Mouse (Mus musculus) 3134 (cell line): ENCODE measurements around the gene Ifrd2.
"Not testable (repeated sequence)": the region's sequence is repeated elsewhere in the genome, so short reads cannot be mapped to it uniquely, and the experiment has no call there.

ENCODE experiments used
- DNase-seq: peaks from one replicate; pipeline ENCODE4 v3.0.0-alpha.2; 2011; ENCODE audit warnings: low spot score; ENCODE audit not compliant: insufficient read length; ENCODE audit errors: extremely low read depth

The Ifrd2 gene

DNA sequence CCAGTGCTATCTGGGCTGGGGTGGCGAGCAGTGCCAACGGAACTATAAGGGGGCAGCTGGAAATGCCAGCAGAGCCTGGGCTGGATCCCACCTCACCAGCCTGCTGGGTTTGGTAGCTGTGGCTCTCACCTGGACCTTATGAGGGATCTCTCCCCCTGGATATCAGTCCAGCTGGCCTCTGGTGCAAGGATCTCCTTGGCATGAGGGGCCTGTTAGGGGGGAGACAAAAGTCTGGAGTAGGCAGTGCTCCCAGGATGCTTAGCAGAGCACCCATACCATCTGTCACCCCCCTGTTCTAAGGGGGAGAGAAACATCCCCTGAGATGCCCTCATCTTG, 15.1 kb upstream of the Ifrd2 start:
- DNase-seq = no peak

- not testable (repeated sequence) for DNase-seq
These were observed 13.7 kb upstream of the Ifrd2 start for GRCm38 (mm10) chr9:107573774-107574173.

DNA sequence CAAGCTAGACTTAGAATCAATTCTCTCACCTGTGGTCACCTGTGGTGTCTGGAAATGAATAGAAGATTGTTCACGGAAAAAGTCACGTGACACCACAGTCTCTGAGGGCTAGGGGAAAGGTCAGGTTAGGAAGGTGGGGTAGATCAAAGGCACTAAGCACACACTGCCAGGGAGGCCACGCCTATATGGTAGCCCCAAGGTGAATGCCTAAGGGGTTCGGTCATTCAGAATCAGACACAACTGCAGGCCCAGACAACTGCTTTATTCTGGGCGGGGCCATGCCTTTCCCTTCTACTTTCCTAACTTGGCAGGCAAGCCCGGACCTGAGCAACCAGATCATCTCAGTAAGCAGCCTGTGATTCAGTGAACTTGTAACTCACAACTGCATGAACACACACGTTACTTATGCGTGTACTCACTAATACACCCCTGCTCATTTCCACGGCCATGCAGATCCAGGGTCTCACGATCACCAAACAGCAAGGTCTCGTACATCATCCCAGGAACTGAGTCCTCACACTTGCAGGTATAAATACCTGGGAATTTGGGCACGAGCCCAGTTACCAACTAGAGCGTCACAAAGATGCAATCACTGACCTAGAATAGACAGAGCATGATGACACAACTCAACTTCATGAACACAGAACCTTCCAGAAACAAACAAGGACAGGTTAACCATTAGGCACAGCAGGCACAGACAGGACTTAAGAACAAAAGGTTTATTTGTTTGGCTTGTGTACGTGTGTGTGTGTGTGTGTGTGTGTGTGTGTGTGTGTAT, 11.7 kb upstream of the Ifrd2 start:
- DNase-seq = no peak

DNA sequence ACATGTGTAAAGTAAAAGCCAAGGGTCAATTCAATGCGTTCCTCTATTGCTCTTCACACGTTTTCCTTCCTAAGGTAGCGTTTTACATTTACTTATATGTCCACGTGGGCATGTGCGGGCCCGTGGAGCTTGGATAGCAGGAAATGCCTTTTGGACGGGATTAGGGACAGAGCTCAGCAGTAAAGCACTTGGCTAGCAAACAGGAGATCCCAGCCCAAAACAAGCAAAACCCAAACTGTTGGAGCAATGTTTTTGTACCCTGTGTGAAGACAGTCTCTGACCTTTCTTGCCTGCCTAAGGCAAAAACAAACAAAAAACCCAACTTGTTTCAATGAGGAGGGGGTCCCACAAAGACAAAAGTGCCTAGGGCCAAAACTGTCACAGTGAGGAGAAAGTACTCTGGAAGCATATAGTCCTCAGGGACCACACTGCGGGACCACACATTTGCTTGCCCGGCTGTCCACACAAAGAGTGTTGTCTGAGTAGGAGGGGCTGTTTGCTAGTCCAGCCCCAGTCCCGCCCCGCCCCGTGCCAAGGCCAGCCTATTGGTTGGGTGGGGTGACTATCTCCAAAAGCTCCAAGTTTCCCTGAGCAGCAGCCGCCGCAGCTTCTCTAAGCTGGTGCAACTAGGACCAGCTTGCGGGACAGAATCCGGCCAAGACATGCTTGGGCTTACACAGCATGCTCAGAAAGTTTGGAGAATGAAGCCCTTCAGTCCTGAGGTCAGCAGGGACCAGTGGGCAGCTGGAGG, 10.9 kb upstream of the Ifrd2 start, which contains the start of gene Hyal1:
TSS of gene Hyal1 (plus strand) at position 571 of the 751 bp plus-strand sequence.
- DNase-seq = peak; percentile 84

DNA sequence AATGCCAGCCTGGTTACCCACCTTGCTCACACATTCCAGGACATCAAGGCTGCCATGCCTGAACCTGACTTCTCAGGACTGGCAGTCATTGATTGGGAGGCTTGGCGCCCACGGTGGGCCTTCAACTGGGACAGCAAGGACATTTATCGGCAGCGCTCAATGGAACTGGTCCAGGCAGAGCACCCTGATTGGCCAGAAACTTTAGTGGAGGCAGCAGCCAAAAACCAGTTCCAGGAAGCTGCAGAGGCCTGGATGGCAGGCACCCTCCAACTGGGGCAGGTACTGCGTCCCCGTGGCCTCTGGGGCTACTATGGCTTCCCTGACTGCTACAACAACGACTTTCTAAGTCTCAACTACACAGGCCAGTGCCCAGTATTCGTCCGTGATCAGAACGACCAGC, 9.6 kb upstream of the Ifrd2 start:
- no peak for DNase-seq

DNA sequence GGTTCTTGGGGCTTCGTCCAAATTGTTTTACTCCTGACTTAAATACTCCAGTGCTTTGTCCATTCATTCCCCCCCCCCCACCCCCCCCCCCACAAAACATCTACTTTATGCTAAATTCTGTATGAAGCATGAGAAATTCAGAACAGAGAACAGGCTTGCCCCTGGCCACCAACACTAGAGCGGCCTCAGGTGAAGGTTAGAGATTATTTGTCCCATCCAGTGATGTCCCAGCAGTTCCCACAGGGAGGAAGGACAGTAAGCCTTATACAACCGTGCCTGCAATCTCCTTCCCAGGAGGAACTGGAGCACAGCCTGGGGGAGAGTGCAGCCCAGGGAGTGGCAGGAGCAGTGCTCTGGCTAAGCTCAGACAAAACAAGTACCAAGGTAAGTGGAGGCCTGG, 8.9 kb upstream of the Ifrd2 start, which contains the start of gene Naa80:
TSS of gene Naa80 (plus strand) at position 301 of the 400 bp plus-strand sequence.
- no peak for DNase-seq

DNA sequence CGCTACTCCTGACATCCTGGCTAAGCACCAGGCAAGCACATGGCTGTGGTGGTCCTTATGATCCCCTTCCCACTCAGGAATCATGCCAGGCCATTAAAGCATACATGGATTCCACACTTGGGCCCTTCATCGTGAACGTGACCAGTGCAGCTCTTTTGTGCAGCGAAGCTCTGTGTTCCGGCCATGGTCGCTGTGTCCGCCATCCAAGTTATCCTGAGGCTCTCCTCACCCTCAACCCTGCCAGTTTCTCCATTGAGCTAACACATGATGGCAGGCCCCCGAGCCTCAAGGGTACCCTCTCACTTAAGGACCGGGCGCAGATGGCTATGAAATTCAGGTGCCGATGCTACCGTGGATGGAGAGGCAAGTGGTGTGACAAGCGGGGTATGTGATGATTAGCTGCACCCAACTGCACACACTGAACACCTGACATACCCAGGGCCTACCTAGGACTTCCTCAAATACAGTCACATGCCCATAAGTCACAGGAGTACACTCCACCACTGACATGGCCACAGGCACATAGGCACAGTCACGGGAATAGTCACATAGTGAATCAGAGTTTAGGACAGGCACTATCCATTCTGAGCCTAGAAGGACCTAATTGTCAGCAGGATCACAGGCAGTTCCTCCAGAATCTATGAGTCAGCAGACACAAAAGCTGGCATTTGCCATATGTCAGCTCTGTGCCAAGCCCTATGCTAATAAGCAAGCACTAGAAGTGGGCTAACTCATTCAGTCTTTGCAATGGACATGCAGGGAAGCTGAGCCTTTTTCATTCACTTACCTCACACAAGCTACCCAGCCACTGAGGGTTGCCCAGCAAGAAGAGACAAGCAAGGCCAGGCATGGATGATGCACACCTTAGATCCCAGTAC, 8.2 kb upstream of the Ifrd2 start:
- peak; percentile 62 for DNase-seq

- peak; percentile 88 for DNase-seq
These were observed 6.7 kb upstream of the Ifrd2 start, which contains the start of gene Hyal3 for GRCm38 (mm10) chr9:107580501-107581317. Gene Hyal3, plus strand, starts transcription at chr9:107580818.

DNA sequence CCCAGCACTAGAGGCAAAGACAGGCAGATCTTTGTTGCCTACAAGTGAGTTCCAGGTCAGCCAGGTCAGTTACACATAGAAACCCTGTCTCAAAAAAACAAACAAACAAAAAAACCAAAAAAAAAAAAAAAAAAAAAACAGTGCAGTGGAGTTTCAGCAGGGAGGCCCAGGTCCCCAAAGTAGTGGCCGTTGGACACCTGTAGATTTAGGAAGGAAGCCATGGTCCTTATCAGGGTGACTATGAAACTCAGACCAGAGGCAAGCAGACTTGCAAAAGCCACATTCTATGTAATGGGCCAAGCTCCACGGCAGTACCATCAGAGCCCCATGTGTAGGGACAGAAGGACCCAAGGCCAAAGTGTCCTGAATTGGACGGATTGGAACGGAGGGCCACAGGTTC, 5.9 kb upstream of the Ifrd2 start:
- DNase-seq = no peak

GRCm38 (mm10) chr9:107582509-107583062, 4.9 kb upstream of the Ifrd2 start:
- no peak for DNase-seq

GRCm38 (mm10) chr9:107583174-107583573, 4.3 kb upstream of the Ifrd2 start:
- no peak for DNase-seq

- DNase-seq = no peak
These were observed 938 bp upstream of the Ifrd2 start for GRCm38 (mm10) chr9:107586504-107586903.

DNA sequence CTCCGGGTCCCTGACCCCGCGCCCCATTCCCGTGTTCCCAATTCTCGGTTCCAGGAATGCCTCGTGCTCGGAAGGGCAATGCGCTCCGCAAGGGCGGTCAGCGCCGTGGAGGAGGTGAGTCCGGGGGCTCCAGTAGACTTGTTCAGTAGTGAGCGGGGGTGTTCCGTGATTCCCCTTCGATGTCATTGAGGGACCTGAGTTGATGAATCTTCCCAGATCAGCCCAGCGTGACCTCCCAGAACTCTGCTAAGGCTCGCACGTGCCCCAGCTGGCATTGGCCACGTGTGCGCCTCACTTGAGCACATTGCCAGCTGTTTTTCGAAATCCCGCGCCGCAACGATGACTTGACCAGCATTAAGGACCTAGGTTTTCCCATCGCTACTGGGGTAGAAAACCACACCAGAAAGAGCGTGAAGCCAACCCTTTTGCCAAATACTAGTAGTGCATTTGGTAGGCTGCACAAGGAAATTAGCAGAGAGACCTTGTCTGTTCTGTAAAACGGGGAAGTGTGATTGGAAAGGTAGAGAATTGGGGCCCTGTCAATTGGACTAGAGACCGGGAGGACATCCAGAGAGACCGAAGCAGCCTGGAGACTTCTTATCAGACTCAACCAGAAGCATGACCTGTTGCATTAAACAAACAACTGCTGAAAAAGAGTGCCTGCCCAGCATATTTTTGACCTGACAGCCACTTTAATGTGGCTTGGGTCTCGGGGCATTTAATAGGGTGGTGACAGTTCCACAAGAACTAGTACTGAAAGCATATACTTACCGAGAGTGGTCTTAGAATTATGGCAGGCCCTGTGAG, 594 bp downstream of the Ifrd2 start:
- DNase-seq = no peak

DNA sequence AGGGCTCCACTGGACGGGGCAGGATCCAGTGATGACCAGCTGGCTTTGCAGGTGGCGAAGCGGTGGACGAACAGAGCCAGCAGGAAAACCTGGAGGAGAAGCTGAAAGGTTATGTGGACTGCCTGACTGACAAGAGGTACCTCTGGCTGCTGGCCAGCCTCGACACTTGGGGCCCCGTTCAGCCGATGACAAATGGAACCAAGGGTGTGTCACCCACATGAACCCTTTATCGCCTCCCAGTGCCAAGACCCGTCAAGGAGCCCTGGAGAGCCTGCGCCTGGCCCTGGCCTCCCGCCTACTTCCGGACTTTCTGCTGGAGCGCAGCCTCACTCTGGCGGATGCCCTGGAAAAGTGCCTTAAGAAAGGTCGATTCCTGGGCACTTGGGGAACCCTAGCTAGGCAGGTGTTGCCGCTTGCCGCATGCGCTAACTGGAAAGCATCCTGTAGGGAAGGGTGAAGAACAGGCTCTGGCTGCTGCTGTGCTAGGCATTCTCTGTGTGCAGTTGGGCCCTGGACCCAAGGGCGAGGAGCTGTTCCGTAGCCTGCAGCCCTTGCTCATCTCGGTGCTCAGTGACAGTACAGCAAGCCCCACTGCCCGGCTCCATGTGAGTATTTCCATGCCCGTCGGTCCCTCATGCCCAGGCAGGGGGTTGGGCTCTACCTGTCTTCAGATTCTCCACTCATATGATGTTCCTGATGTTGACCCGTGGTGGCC, 2.8 kb downstream of the Ifrd2 start:
- no peak for DNase-seq

- DNase-seq = no peak
These were observed 3.3 kb downstream of the Ifrd2 start for GRCm38 (mm10) chr9:107590773-107591060.

DNA sequence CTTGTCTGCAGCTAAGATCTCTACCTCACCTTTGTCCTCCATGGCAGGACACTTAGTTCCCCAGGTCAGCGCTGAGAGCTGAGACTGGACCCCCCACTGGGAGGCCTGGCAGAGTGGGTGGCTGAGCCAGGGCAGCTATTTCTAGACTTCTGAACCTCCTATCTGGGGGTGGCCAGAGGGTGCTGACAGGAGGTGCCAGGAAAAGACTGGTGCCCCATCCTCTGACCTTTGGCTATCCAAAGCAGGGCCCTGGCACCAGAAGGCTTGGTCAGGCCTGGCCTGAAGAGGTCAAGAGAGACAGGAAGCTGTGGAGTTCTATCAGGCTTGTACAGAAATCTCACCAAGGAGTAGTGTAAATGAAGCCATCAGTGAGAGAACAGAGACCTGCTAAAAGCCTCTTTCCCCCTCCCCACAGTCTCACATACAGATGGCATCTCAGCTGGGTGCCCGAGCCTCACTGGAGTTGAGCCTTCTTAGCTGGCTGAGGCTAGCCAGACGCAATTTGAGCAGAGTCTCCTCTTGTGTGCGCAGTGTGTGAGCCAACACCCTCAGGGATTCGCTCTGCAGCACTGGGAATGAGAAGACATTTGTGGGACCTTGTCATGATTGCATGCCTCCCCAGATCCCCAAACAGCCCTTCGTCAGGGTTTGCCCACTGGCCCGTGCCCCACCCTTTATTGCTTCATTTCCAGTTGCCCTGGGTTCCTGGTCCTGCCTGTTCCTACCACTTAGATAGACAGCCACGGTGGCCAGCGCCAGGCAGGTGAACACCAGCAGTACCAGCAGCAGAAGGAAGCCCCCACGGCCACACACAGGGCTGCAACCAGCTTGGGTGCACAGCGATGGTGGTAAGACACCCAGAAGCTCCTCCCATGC, 5.9 kb downstream of the Ifrd2 start:
- DNase-seq = no peak

DNA sequence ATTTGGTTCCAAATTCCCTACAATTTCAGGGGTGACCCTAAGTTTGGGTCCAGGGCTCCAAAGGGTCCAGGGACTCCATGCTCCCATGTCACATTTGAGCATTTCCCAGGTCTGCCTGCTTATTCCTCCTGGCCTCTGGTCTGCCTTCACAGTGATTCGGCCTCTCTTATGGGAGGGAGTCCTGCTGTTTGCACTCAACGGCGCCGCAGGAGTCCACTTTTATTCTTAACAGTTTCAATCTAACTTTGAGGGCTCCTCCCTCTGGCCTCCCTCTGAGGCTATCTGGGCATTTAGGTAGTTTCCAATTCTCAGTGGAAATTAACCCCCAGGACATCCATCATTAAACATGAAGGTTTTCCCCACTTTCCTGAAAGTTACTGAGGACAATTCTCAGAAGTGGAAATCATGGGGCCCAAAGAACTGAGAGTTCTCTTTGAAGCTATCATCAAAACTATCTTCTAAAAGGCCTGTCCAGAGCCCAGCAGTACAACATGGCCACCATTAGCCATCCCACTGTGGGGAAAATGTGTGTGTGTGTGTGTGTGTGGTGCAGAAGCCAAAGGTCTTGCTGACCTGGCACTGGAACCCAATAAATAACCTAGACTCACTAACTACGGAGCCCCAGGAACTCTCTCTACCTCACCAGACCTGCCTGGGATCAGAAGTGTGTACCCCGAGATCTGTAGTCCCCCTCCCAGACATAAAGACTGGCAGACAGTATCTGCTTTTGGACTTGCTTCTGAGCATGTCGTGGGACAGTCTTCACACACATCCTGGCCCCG, 7.0 kb downstream of the Ifrd2 start:
- DNase-seq = no peak
